Mouse (Mus musculus): ENCODE results near the gene Lamb2. TPM values are rescaled to one million over a fixed set of nuclear protein-coding genes. Genes with fewer than 3 reads are reported as not detected.

Lamb2 gene
- polyA plus RNA-seq, 1 experiment from 2014 or later, result 70.2 TPM

GRCm38 (mm10) chr9:108483051-108483790 is 3.7 kb downstream of the Lamb2 start:
- no peak overlapping the region for H3K27ac ChIP-seq (replicated peaks)
- no peak overlapping the region for H3K4me2 ChIP-seq (replicated peaks)
- H3K9ac ChIP-seq, result no peak overlapping the region
- 93% methylated on average over 18 of the region's 18 CpGs for WGBS
- H3K27me3 ChIP-seq, result no peaks in the 10 kb centered on the region
- H3K4me1 ChIP-seq, result peaks cover 27% of the 10 kb centered on the region
- peaks cover 68% of the 10 kb centered on the region for H3K36me3 ChIP-seq
- no peaks in the 10 kb centered on the region for H3K9me3 ChIP-seq (replicated peaks)
- ATAC-seq (ENCODE audit: insufficient number of reproducible peaks, low FRiP score, low TSS enrichment, low read depth), result no peak
- no peak overlapping the region for H3K4me3 ChIP-seq (replicated peaks)

GRCm38 (mm10) chr9:108484021-108484420 is 4.5 kb downstream of the Lamb2 start:
- no peak overlapping the region for H3K4me2 ChIP-seq (replicated peaks)
- no peak overlapping the region for H3K9ac ChIP-seq
- 92% methylated on average over 15 of the region's 15 CpGs for WGBS
- no peaks in the 10 kb centered on the region for H3K9me3 ChIP-seq (replicated peaks)
- no peak overlapping the region for H3K4me3 ChIP-seq (replicated peaks)
- H3K36me3 ChIP-seq, result peaks cover 76% of the 10 kb centered on the region
- H3K27me3 ChIP-seq, result no peaks in the 10 kb centered on the region
- H3K4me1 ChIP-seq, result peaks cover 24% of the 10 kb centered on the region
- no peak overlapping the region for H3K27ac ChIP-seq (replicated peaks)
- no peak for ATAC-seq (ENCODE audit: insufficient number of reproducible peaks, low FRiP score, low TSS enrichment, low read depth)

- no peak overlapping the region for H3K4me3 ChIP-seq (replicated peaks)
- H3K4me1 ChIP-seq, result peaks cover 19% of the 10 kb centered on the region
- H3K9me3 ChIP-seq (replicated peaks), result no peaks in the 10 kb centered on the region
- ATAC-seq (ENCODE audit: insufficient number of reproducible peaks, low FRiP score, low TSS enrichment, low read depth), result no peak
- no peak overlapping the region for H3K4me2 ChIP-seq (replicated peaks)
- H3K36me3 ChIP-seq, result peaks cover 83% of the 10 kb centered on the region
- H3K27me3 ChIP-seq, result no peaks in the 10 kb centered on the region
- WGBS, result 93% methylated on average over 19 of the region's 19 CpGs
- no peak overlapping the region for H3K9ac ChIP-seq
- no peak overlapping the region for H3K27ac ChIP-seq (replicated peaks)
These were observed 5.9 kb downstream of the Lamb2 start for GRCm38 (mm10) chr9:108485301-108485875.

- ATAC-seq (ENCODE audit: insufficient number of reproducible peaks, low FRiP score, low TSS enrichment, low read depth), result no peak
- H3K27ac ChIP-seq (replicated peaks), result no peak overlapping the region
- 92% methylated on average over 8 of the region's 8 CpGs for WGBS
- no peak overlapping the region for H3K9ac ChIP-seq
- peaks cover 17% of the 10 kb centered on the region for H3K4me1 ChIP-seq
- H3K36me3 ChIP-seq, result peaks cover 76% of the 10 kb centered on the region
- H3K9me3 ChIP-seq (replicated peaks), result no peaks in the 10 kb centered on the region
- H3K27me3 ChIP-seq, result no peaks in the 10 kb centered on the region
- no peak overlapping the region for H3K4me3 ChIP-seq (replicated peaks)
- H3K4me2 ChIP-seq (replicated peaks), result no peak overlapping the region
These were observed 7.5 kb downstream of the Lamb2 start for GRCm38 (mm10) chr9:108486973-108487530.

- Histone ChIP-seq H3K4me2 (replicated peaks) (no peak overlapping the region), H3K27me3 (no peaks in the 10 kb centered on the region), H3K36me3 (peaks cover 76% of the 10 kb centered on the region), H3K4me3 (replicated peaks) (no peak overlapping the region), H3K9ac (no peak overlapping the region), H3K27ac (replicated peaks) (no peak overlapping the region), H3K4me1 (peaks cover 21% of the 10 kb centered on the region), H3K9me3 (replicated peaks) (no peaks in the 10 kb centered on the region)
- WGBS, result 92% methylated on average over 17 of the region's 17 CpGs
- ATAC-seq (ENCODE audit: insufficient number of reproducible peaks, low FRiP score, low TSS enrichment, low read depth), result no peak
These were observed 8.9 kb downstream of the Lamb2 start for GRCm38 (mm10) chr9:108488403-108488802.

GRCm38 (mm10) chr9:108489215-108489614 is 9.7 kb downstream of the Lamb2 start:
- no peak overlapping the region for H3K4me2 ChIP-seq (replicated peaks)
- ATAC-seq (ENCODE audit: insufficient number of reproducible peaks, low FRiP score, low TSS enrichment, low read depth), result no peak
- no peak overlapping the region for H3K27ac ChIP-seq (replicated peaks)
- H3K4me3 ChIP-seq (replicated peaks), result no peak overlapping the region
- no peaks in the 10 kb centered on the region for H3K9me3 ChIP-seq (replicated peaks)
- peaks cover 21% of the 10 kb centered on the region for H3K4me1 ChIP-seq
- 95% methylated on average over 20 of the region's 20 CpGs for WGBS
- H3K36me3 ChIP-seq, result peaks cover 76% of the 10 kb centered on the region
- no peak overlapping the region for H3K9ac ChIP-seq
- H3K27me3 ChIP-seq, result no peaks in the 10 kb centered on the region

GRCm38 (mm10) chr9:108489702-108490558 is 10.4 kb downstream of the Lamb2 start:
- Histone ChIP-seq H3K4me3 (replicated peaks) (peak overlapping the region; percentile 96), H3K27ac (replicated peaks) (peak overlapping the region; percentile 98), H3K27me3 (no peaks in the 10 kb centered on the region), H3K9me3 (replicated peaks) (no peaks in the 10 kb centered on the region), H3K4me2 (replicated peaks) (peak overlapping the region; percentile 77), H3K4me1 (peaks cover 21% of the 10 kb centered on the region), H3K9ac (0 out of 2 replicates have a peak overlapping the region, but pooled peaks have one; percentile 7), H3K36me3 (peaks cover 78% of the 10 kb centered on the region)
- 60% methylated on average over 26 of the region's 26 CpGs for WGBS
- ATAC-seq (ENCODE audit: insufficient number of reproducible peaks, low FRiP score, low TSS enrichment, low read depth), result peak; percentile 35

GRCm38 (mm10) chr9:108490559-108491285 is 11.2 kb downstream of the Lamb2 start, which contains the start of gene Usp19:
Gene Usp19, plus strand, starts transcription at chr9:108490602.
- peak within 1 kb of the TSS; percentile 77 for H3K4me2 ChIP-seq (replicated peaks)
- WGBS, result under 1% methylated on average over 69 of the region's 69 CpGs
- peak within 1 kb of the TSS; percentile 98 for H3K27ac ChIP-seq (replicated peaks)
- no peaks in the 10 kb centered on the region for H3K27me3 ChIP-seq
- H3K36me3 ChIP-seq, result peaks cover 77% of the 10 kb centered on the region
- H3K4me3 ChIP-seq (replicated peaks), result peak within 1 kb of the TSS; percentile 96
- peak within 1 kb of the TSS; percentile 98 for H3K9ac ChIP-seq
- no peaks in the 10 kb centered on the region for H3K9me3 ChIP-seq (replicated peaks)
- ATAC-seq (ENCODE audit: insufficient number of reproducible peaks, low FRiP score, low TSS enrichment, low read depth), result peak; percentile 88
- peaks cover 21% of the 10 kb centered on the region for H3K4me1 ChIP-seq

- 6% methylated on average over 12 of the region's 12 CpGs for WGBS
- peak overlapping the region; percentile 98 for H3K27ac ChIP-seq (replicated peaks)
- H3K4me3 ChIP-seq (replicated peaks), result peak overlapping the region; percentile 96
- peaks cover 77% of the 10 kb centered on the region for H3K36me3 ChIP-seq
- H3K27me3 ChIP-seq, result no peaks in the 10 kb centered on the region
- H3K9me3 ChIP-seq (replicated peaks), result no peaks in the 10 kb centered on the region
- H3K9ac ChIP-seq, result peak overlapping the region; percentile 98
- peak overlapping the region; percentile 77 for H3K4me2 ChIP-seq (replicated peaks)
- H3K4me1 ChIP-seq, result peaks cover 21% of the 10 kb centered on the region
- ATAC-seq (ENCODE audit: insufficient number of reproducible peaks, low FRiP score, low TSS enrichment, low read depth), result no peak
These were observed 11.7 kb downstream of the Lamb2 start for GRCm38 (mm10) chr9:108491286-108491580.

GRCm38 (mm10) chr9:108492043-108492750 is 12.7 kb downstream of the Lamb2 start:
- 84% methylated on average over 16 of the region's 16 CpGs for WGBS
- Histone ChIP-seq H3K4me1 (peaks cover 21% of the 10 kb centered on the region), H3K27me3 (no peaks in the 10 kb centered on the region), H3K9me3 (replicated peaks) (no peaks in the 10 kb centered on the region), H3K4me3 (replicated peaks) (peak overlapping the region; percentile 96), H3K36me3 (peaks cover 77% of the 10 kb centered on the region), H3K9ac (peak overlapping the region; percentile 98), H3K27ac (replicated peaks) (peak overlapping the region; percentile 56), H3K4me2 (replicated peaks) (peak overlapping the region; percentile 77)
- no peak for ATAC-seq (ENCODE audit: insufficient number of reproducible peaks, low FRiP score, low TSS enrichment, low read depth)

Data from embryonic facial prominence, embryonic 15.5 days (tissue).